Mouse (Mus musculus) lung, postnatal 0 days (tissue): ENCODE measurements at regions not wholly inside any gene's neighbourhood (a gene's known extent, or its start where the extent isn't known, plus 50 kb on each side); places are given as distances from the start of the nearest gene placed in this dataset.

Source experiments
- CTCF ChIP-seq: IDR thresholded peaks from 2 replicates; pipeline ENCODE4 v1.5.1; 2016; ENCODE audit warnings: antibody characterized with exemption, mild to moderate bottlenecking
- EP300 ChIP-seq: IDR thresholded peaks from 2 replicates; pipeline ENCODE4 v1.6.1; 2016; ENCODE audit warnings: antibody characterized with exemption, mild to moderate bottlenecking, control low read depth

DNA sequence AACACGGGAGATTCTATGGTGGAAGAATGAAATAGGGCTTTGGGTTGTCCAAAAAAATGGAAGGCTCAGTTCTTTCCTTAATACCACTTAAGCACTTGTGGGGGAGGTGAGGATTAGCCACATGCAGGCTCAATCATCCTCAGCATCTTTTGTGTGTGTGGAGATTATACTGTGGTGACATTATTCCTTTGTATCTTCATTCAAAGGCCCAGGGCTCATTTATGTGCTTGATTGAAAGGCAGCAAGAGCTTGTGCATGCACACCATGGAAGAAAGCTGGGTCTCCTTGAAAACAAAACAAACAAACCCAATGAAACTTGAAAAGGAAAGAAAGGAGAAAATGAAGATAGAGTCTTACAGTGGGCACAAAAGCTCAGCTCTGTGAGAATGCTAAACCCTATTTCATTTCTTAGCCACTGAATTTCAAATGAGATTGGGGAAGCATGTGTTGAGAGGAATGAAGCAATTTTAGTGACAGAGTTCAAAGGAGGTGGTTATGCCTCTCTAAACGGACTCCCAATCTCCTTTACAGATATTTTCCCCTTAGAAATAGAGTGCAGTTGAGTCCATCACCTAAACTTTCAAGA lies 1106.8 kb downstream of the Cdh8 start:
- TF ChIP-seq CTCF, result no peak
- TF ChIP-seq EP300, result no peak
